Mouse (Mus musculus) MEL (cell line): ENCODE results near the gene Tbc1d23. TPM values are rescaled to one million over a fixed set of nuclear protein-coding genes. Genes with fewer than 3 reads are reported as not detected.

Experiments
- DNase-seq: peaks from one replicate; pipeline ENCODE4 v3.0.0; 2011; ENCODE audit warnings: low read depth, low spot score
- H3K27ac ChIP-seq: 2 replicates; pipeline ENCODE4 v1.5.1; 2012; ENCODE audit warnings: low read depth, mild to moderate bottlenecking, control low read depth, low read length, moderate library complexity; ENCODE audit not compliant: control insufficient read depth
- H3K27me3 ChIP-seq, 2 experiments: fragments of 150-350 bp in 1 of 2; sonication (generic) in 1 of 2; 2 replicates each; pipeline ENCODE4 v1.6.1; 2012; ENCODE audit warnings: low read length in 2 of 2, mild to moderate bottlenecking in 2 of 2, improper control_type of control experiment in 1 of 2, moderate library complexity in 1 of 2; ENCODE audit not compliant: insufficient read depth in 2 of 2, control insufficient read depth in 1 of 2
- H3K36me3 ChIP-seq, 2 experiments: 2 replicates each; pipeline ENCODE4 v1.6.1; 2012 to 2014; ENCODE audit warnings: low read length in 2 of 2, improper control_type of control experiment in 1 of 2, inconsistent platforms in 1 of 2, mild to moderate bottlenecking in 1 of 2; ENCODE audit not compliant: insufficient read depth in 2 of 2, control insufficient read depth in 1 of 2
- H3K4me1 ChIP-seq, 2 experiments: fragments of 150-350 bp in 1 of 2; sonication (generic) in 1 of 2; 2 replicates each; pipeline ENCODE4 v1.6.1; 2012; ENCODE audit warnings: low read length in 2 of 2, improper control_type of control experiment in 1 of 2, mild to moderate bottlenecking in 1 of 2; ENCODE audit not compliant: insufficient read depth in 2 of 2, control insufficient read depth in 1 of 2
- H3K4me3 ChIP-seq, 2 experiments: fragments of 150-350 bp in 1 of 2; sonication (generic) in 1 of 2; 2 replicates each; pipeline ENCODE4 v1.5.1; 2012; ENCODE audit warnings: low read depth in 2 of 2, low read length in 2 of 2, mild to moderate bottlenecking in 2 of 2, moderate library complexity in 2 of 2, control low read depth in 1 of 2, improper control_type of control experiment in 1 of 2; ENCODE audit not compliant: control insufficient read depth in 1 of 2, insufficient read depth in 1 of 2
- H3K79me2 ChIP-seq: 2 replicates; pipeline ENCODE4 v1.6.1; 2012; ENCODE audit warnings: mild to moderate bottlenecking, low read length, moderate library complexity; ENCODE audit not compliant: control insufficient read depth, poor library complexity, insufficient read depth
- H3K9ac ChIP-seq: 2 replicates; pipeline ENCODE4 v1.6.1; 2012; ENCODE audit warnings: low read depth, mild to moderate bottlenecking, control low read depth, low read length, moderate library complexity; ENCODE audit not compliant: control insufficient read depth, poor library complexity, severe bottlenecking
- H3K9me3 ChIP-seq: fragments of 150-350 bp; sonication (generic); replicated peaks from 2 replicates; pipeline ENCODE4 v1.6.1; 2012; ENCODE audit warnings: mild to moderate bottlenecking, low read length, improper control_type of control experiment, moderate library complexity; ENCODE audit not compliant: insufficient read depth
- BHLHE40 ChIP-seq: IDR thresholded peaks from 2 replicates; pipeline ENCODE4 v1.6.1; 2012; ENCODE audit warnings: low read depth, mild to moderate bottlenecking, inconsistent platforms, low read length, improper control_type of control experiment, borderline replicate concordance
- CHD1 ChIP-seq: IDR thresholded peaks from 2 replicates; pipeline ENCODE4 v1.6.1; 2012; ENCODE audit warnings: low read depth, mild to moderate bottlenecking, inconsistent platforms, low read length, improper control_type of control experiment
- CHD2 ChIP-seq: IDR thresholded peaks from 2 replicates; pipeline ENCODE4 v1.6.1; 2011; ENCODE audit warnings: low read length, improper control_type of control experiment
- E2F4 ChIP-seq: IDR thresholded peaks from 2 replicates; pipeline ENCODE4 v1.6.1; 2011; ENCODE audit warnings: low read depth, low read length, improper control_type of control experiment, borderline replicate concordance
- ELF1 ChIP-seq: IDR thresholded peaks from 2 replicates; pipeline ENCODE4 v1.6.1; 2014; ENCODE audit warnings: low read depth, mild to moderate bottlenecking, inconsistent platforms, low read length, improper control_type of control experiment, moderate library complexity
- EP300 ChIP-seq, 2 experiments: IDR thresholded peaks; 2 replicates each; pipeline ENCODE4 v1.6.1; 2011; ENCODE audit warnings: improper control_type of control experiment in 2 of 2, low read length in 2 of 2, low read depth in 1 of 2, mild to moderate bottlenecking in 1 of 2
- HCFC1 ChIP-seq: IDR thresholded peaks from 2 replicates; pipeline ENCODE4 v1.6.1; 2012; ENCODE audit warnings: low read depth, mild to moderate bottlenecking, inconsistent platforms, low read length, improper control_type of control experiment, moderate library complexity
- JUND ChIP-seq: IDR thresholded peaks from 2 replicates; pipeline ENCODE4 v1.6.1; 2011; ENCODE audit warnings: low read depth, mild to moderate bottlenecking, improper control_type of control experiment, low read length
- MAX ChIP-seq: IDR thresholded peaks from 2 replicates; pipeline ENCODE4 v1.6.1; 2011; ENCODE audit warnings: low read length, improper control_type of control experiment
- MEF2A ChIP-seq: IDR thresholded peaks from 2 replicates; pipeline ENCODE4 v1.6.1; 2014; ENCODE audit warnings: low read depth, mild to moderate bottlenecking, inconsistent platforms, low read length, improper control_type of control experiment; ENCODE audit not compliant: poor library complexity, insufficient replicate concordance, severe bottlenecking; ENCODE audit errors: extremely low read depth
- MYB ChIP-seq: IDR thresholded peaks from 2 replicates; pipeline ENCODE4 v1.6.1; 2011; ENCODE audit warnings: mild to moderate bottlenecking, low read depth, low read length, improper control_type of control experiment
- MYC ChIP-seq: IDR thresholded peaks from 2 replicates; pipeline ENCODE4 v1.6.1; 2011; ENCODE audit warnings: low read depth, mild to moderate bottlenecking, low read length, improper control_type of control experiment, moderate library complexity
- NRF1 ChIP-seq: IDR thresholded peaks from 2 replicates; pipeline ENCODE4 v1.6.1; 2014; ENCODE audit warnings: low read depth, mild to moderate bottlenecking, inconsistent platforms, low read length, improper control_type of control experiment, moderate library complexity; ENCODE audit not compliant: poor library complexity, insufficient read depth, severe bottlenecking
- POLR2AphosphoS2 ChIP-seq: IDR thresholded peaks from 2 replicates; pipeline ENCODE4 v1.6.1; 2011; ENCODE audit warnings: low read length, improper control_type of control experiment
- POLR2AphosphoS5 ChIP-seq: IDR thresholded peaks from 2 replicates; pipeline ENCODE4 v1.6.1; 2012; ENCODE audit warnings: low read depth, borderline replicate concordance, mild to moderate bottlenecking, inconsistent platforms, low read length, moderate library complexity, mixed read lengths
- SIN3A ChIP-seq: IDR thresholded peaks from 2 replicates; pipeline ENCODE4 v1.6.1; 2012; ENCODE audit warnings: low read length, improper control_type of control experiment, inconsistent platforms
- TBP ChIP-seq: IDR thresholded peaks from 2 replicates; pipeline ENCODE4 v1.8.0; 2011; ENCODE audit warnings: low read depth, low read length, improper control_type of control experiment
- USF1 ChIP-seq: IDR thresholded peaks from 2 replicates; pipeline ENCODE4 v1.6.1; 2014; ENCODE audit warnings: low read depth, mild to moderate bottlenecking, inconsistent platforms, low read length, improper control_type of control experiment, moderate library complexity
- ZNF384 ChIP-seq: IDR thresholded peaks from 2 replicates; pipeline ENCODE4 v1.6.1; 2012; ENCODE audit warnings: low read depth, mild to moderate bottlenecking, inconsistent platforms, low read length, improper control_type of control experiment
- polyA plus RNA-seq, 2 experiments: library from polyadenylated mRNA; stranded (reverse) in 1 of 2; unstranded in 1 of 2; fragments of >175 nt in 1 of 2; fragments of >200 nt in 1 of 2; gene quantifications; 2 replicates each; pipeline versions ENCODE4 v1.2.1 to v1.2.4; 2012; ENCODE audit warnings: low replicate concordance in 2 of 2, low read depth in 1 of 2; ENCODE audit not compliant: insufficient read length in 2 of 2, insufficient read depth in 1 of 2, missing spikeins in 1 of 2
- total RNA-seq: library from RNA; depleted of rRNA; stranded (reverse); fragments of 300-350 nt; gene quantifications from 2 replicates; pipeline ENCODE4 v1.2.3, GENCODE M21; 2012

Gene Tbc1d23
- total and polyA plus RNA-seq, 3 experiments: 16.9 to 18.1 TPM; not detected in 1

DNA sequence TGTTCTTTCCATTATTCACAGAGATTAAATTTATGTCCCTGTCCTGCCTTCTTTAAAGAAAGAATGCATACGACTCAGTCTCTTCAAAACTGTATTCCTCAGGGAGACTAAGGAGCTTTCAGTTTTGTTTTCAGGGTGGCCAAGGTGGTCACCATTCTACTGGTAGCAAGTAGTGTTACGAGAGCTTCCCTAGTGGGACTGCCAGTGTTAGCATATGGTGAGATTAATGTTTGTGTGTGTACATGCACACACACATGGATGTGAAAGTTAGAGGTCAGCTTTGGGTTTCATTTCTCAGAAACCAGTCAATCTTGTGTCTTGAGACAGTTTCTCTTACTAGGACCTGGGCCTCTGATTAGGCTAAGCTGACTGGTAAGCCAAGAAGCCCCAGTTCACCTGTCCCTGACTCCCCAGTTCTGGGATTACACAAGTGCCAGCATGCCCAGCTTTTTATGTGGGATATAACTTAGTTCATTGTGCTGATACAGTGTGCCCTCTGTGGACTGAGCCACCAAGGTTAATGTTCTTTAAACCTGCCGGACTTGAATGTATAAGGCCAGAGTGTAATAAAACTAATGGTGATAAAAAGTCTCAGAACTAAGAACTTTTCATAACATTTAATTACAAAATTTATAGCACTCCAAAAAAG is 100.4 kb downstream of the Tbc1d23 start:
- no peak for DNase-seq
- no peak overlapping the region for H3K4me3 ChIP-seq

DNA sequence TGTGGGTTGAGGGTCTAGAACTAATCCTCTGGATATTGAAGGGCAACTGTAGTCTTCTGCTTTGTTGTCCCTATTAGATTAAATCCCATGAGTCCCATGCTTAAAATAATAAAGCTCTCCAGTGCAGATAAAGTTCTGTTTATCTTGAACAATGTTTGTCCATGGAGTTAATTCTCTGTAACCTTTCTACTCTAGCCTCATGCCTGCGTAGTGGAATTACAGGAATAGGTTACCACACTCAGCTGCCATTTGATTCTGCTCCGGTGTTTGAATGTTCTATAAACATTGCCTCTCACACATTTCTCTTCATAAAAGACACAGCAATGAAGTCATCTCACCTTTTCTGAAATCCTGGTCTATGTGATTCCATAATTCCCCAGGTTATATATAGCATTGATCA is 103.5 kb downstream of the Tbc1d23 start:
- DNase-seq: no peak
- Histone ChIP-seq H3K4me1 (peaks cover 9 to 12% of the 10 kb centered on the region in 2 experiments), H3K9me3 (no peaks in the 10 kb centered on the region), H3K36me3 (peaks cover 10 to 65% of the 10 kb centered on the region in 2 experiments), H3K27me3 (no peaks in the 10 kb centered on the region), H3K9ac (no peak overlapping the region), H3K79me2 (peaks cover 75% of the 10 kb centered on the region), H3K27ac (no peak overlapping the region), H3K4me3 (no peak overlapping the region)
- TF ChIP-seq MYC: no peak
- TF ChIP-seq SIN3A: no peak
- no peak for TF ChIP-seq CHD1
- TF ChIP-seq POLR2AphosphoS5: no peak
- no peak for TF ChIP-seq TBP
- TF ChIP-seq BHLHE40: no peak
- TF ChIP-seq MYB: no peak
- no peak for TF ChIP-seq E2F4
- TF ChIP-seq NRF1: no peak
- no peak for TF ChIP-seq MAX
- no peak for TF ChIP-seq CHD2
- TF ChIP-seq MEF2A: no peak
- TF ChIP-seq HCFC1: no peak
- no peak for TF ChIP-seq ZNF384
- no peak for TF ChIP-seq USF1

More for the DNA sequence above, 100.4 kb downstream of the Tbc1d23 start:
- H3K9ac ChIP-seq: no peak overlapping the region
- peaks cover 3 to 4% of the 10 kb centered on the region in 2 experiments for H3K4me1 ChIP-seq
- no peak overlapping the region for H3K27ac ChIP-seq
- H3K36me3 ChIP-seq: peaks cover 26 to 56% of the 10 kb centered on the region in 2 experiments
- H3K27me3 ChIP-seq: no peaks in the 10 kb centered on the region
- TF ChIP-seq EP300 (IDR thresholded peaks at IDR 0.05; ENCODE audit: low read depth in 1 of 2, low read length in 2 of 2) (no peak), POLR2AphosphoS5 (no peak), ELF1 (no peak), POLR2AphosphoS2 (no peak), MEF2A (no peak), JUND (no peak)
- peaks cover 64% of the 10 kb centered on the region for H3K79me2 ChIP-seq
- no peaks in the 10 kb centered on the region for H3K9me3 ChIP-seq
